Mouse (Mus musculus) left cerebral cortex, postnatal 36 days (tissue): Measurements from ENCODE around the gene Pex3. TPM values are rescaled to one million over a fixed set of nuclear protein-coding genes. Genes with fewer than 3 reads are reported as not detected.

Experiments
- DNase-seq, 2 experiments: peaks; one replicate each; pipeline ENCODE4 v3.0.0; 2021 to 2022; ENCODE audit warnings: low spot score in 2 of 2, mixed read lengths in 1 of 2
- intact Hi-C: fragments of 180-260 bp; cut with DNase I; formaldehyde crosslinking; loops from one replicate; pipeline ENCODE4 v1.15.1; 2025
- total RNA-seq, 2 experiments: library from RNA; stranded (reverse); gene quantifications; 2 replicates each; pipeline ENCODE4 v1.2.3; 2021

Pex3 gene
- 10 to 100 TPM; 25.3 to 27.8 TPM for total RNA-seq

DNA sequence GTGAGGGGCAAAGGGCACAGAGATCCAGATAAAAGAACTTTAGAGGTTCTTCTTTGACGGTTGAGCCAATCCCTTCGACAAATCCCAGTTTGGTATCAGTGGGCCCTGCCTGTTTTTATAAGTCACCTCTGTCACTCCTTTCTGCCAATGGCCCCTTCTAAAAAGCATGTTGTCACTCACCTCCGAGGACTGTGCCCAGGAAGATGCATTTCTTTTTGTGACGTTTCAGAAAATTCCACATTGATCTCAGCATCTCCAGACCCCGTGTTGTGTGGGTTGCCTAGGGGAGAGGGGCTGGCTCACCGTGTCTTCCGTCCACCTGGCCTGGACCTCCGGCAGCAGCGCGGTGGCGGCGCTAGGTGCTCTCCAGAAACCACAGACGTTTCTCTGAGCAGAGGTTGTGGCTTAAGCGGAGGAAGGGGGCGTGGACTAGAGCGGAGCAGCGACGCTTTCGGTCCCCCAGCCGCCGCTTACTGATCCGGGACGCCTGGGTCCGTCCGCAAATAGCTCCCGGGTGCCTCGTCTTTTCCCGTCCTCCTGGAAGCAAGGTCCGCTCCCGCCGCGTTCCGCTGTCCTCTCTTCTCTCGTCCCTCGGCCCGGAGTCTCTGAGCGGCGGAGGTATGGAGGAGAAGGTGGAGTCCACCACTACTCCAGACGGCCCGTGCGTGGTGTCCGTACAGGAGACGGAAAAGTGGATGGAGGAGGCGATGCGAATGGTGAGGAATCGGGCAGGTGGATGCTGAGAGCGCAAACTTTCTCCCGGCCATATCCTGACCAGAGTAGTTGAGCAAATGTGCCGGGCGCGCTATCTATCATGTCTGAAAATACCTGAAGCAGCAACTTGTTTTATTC lies at the start of gene Pex3, which contains the start of gene Adat2:
TSS of gene Pex3 (minus strand) at position 497 of the 852 bp plus-strand sequence.
TSS of gene Adat2 (plus strand) at position 249 of the 852 bp plus-strand sequence.
- intact Hi-C loops: loop anchor here (2.0 to 10.0 kb wide), 3 partner anchors 412 to 642 kb away; no protein-coding TSS in a partner anchor
- DNase-seq: peak; percentile 87 to 90

DNA sequence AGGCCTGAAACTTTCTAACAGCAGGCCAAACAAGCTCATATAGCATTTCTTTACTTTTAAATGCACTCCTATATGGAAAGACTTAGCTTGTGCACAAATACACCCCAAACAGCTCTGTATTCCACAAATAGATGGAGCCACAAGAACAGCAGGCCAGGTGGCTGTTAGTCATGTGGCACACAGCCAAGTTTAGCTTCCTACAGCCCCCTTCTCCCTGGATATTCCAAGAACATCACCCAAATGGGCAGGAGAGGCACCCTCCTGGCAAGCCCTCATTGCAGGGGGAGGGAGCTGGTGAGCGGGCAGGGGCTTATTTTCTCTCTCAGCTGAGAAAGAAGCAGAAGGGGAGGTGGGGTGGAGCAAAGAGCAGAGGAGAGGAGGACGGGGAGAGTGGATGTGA lies 48.0 kb upstream of the Pex3 start:
- intact Hi-C loops: no loop called here
- DNase-seq: peak; percentile 43 to 46

DNA sequence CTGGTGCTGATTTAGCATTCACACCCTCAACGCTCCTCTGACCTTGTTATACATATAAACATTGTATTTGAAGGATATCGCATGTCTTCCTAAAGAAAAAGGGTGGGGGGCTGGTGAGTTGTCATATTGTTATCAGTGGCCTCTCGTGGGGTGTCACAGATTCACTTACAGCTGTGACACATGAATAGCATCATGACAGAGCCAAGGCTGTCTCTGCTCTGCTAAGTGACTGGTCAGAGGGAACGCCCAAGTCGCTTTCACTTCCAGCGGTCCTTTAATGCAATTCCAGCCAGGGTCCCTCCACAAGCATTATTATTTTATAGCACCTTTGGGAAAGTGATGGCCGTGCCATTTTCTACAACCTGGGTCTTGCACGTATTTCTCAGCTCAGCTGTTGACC lies 44.5 kb upstream of the Pex3 start:
- intact Hi-C loops: no loop called here
- DNase-seq: no peak

DNA sequence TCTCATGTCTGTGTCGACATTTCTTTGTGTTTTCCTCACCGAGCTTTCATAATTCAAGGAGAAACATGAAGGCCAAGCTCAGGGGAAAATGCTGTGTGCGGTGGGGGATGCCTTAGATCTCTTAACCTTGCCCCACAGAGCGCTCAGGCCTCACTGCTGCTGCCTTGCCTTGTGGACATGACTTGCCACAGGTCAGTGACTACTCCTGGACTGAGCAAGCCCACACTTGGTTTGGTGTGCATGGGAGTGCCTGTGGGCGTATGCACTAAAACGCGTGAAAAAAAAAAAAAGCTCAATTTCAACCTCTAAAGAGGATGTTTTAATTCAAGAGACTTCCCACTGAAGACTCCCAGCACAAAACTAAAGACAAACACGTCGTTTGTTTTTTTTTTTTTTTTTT lies 43.9 kb upstream of the Pex3 start:
- intact Hi-C loops: no loop called here
- peak in 1 of 2 experiments; percentile 20 for DNase-seq

DNA sequence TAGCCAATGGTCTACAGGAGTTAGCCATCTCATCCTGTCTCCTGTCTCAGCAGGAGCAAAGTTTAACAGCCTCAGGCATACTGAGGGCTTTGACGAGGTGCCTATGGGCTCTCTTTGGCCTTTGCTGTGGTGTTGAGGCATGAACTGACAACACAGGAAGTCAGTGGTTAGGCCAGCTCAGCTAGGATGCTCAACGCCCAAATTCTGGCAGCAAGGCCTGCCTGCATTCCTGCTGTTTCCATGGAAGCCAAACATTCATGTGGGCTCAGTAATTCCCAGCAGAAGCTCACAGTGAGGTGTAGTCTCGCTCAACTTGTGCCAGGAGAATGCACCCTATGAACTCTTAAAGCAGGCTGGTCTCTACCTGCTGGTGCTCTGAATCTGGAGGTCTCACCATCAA lies 43.1 kb upstream of the Pex3 start:
- DNase-seq: peak; percentile 28 to 38
- intact Hi-C loops: no loop called here

DNA sequence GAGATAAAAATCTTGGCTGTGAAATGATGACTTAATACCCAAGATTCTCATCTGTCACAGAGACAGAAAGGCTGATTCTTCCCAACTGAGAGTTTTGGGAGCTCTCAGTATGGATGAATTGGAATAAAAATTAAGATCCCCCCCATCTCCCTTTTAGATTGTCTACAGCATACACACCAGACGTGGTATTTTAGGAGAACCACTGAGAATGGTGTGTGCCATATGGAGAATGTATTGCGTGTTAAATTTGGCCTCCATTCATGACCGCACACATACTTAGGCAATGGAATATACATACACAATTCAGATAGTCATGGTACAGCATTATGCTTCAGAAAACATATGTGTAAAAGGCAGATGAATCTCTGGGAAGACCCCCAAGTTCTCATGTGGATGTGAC lies 40.6 kb upstream of the Pex3 start:
- DNase-seq: peak in 1 of 2 experiments; percentile 2
- intact Hi-C loops: no loop called here

DNA sequence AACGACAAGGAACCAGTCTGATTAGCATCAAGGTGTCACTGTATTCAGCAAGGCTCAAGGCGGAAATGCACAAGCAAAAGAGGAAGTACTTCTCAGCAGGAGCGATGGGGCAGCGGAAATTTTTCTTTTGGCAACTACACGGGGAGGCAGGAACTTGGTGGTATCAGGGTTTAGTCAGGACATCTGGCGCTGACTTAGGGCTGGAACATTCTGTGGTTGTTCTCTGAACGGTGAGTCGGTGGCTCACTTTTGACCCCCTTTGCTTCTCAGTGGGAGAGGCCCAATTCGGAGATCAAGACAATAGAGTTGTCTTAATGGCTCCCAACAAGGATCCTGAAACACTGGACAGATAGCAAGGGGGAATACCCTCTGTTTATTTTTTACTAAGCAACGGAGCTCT lies 39.3 kb upstream of the Pex3 start:
- intact Hi-C loops: no loop called here
- no peak for DNase-seq

DNA sequence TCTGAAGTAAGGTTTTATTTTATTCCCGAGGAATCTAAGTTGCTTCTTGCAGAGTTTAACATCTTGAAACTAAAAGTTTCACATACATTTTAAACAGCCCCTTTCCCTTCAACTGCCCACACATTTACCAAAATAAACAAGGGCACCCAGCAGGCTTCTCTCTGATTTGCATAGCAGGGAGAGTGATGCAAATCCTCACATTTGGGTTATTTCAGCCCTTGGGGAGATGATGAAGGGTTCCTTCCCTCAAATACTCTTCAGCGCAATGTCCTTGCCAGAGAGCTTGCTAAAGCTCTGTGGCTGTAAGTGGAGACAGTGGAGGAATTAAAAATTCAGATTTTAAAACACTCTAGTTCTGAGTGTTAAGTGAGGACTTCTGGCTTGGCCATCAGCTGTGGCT lies 35.0 kb upstream of the Pex3 start:
- intact Hi-C loops: loop anchor here (5.0 kb wide), 1 partner anchor 194 kb away; no protein-coding TSS in a partner anchor
- DNase-seq: peak in 1 of 2 experiments; percentile 54

DNA sequence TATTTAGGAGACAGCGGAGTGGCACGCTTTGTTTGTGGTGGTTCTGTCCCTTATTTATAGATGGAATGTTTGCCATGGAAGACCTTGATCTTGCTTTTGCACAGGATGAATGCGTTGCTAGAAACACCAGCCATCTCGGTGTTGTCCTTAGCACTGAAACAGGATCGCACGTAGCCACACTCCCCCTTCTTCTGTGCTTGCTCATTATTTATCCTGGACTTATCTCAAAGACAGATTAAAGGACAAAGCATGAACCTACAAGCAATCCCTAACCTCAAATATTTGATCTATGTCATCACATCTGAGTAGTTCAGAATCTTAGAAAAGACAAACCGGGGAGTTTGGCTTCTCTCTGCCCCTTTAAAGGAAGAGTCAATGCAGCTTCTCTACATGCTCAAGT lies 24.2 kb upstream of the Pex3 start:
- no peak for DNase-seq
- intact Hi-C loops: no loop called here

DNA sequence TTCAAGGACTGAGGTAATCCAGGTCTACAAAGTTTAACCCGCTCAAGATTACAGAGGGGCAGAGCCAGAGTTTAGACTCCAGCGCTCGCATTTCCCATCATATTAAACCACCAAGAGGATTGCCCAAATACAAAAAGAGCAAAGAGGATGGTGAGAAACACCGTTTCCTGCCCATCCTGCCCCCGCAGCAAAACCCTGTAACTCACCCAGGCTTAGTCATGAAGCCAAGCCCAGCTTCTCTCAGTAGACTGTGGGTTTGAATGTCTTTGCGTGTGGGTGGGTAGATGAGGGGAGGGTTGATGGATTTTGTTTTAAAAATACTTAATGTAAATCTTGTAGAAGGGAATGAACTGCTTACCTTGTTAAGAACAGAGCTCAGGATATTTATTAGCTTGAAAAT lies 19.5 kb upstream of the Pex3 start:
- peak in 1 of 2 experiments; percentile 26 for DNase-seq
- intact Hi-C loops: no loop called here

DNA sequence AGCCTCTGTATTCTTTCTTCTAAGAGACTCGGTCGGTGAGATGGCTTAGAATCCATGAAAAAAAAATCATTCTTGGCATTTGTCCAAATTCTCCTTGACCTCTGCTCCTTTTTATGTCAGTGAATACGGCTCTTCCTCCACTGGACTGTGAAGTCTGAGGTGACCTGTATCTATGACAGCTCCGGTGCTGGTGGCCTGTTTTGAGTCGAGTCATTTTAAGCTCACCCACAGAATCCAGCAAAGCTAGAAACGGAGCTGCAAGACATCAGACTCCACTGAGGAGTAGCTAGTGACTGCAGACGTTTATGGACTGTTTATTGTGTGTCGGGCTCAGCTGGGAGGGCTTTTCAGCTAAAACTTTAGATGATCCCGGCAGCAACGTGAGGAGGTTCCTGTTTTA lies 19.1 kb upstream of the Pex3 start:
- DNase-seq: no peak
- intact Hi-C loops: no loop called here

DNA sequence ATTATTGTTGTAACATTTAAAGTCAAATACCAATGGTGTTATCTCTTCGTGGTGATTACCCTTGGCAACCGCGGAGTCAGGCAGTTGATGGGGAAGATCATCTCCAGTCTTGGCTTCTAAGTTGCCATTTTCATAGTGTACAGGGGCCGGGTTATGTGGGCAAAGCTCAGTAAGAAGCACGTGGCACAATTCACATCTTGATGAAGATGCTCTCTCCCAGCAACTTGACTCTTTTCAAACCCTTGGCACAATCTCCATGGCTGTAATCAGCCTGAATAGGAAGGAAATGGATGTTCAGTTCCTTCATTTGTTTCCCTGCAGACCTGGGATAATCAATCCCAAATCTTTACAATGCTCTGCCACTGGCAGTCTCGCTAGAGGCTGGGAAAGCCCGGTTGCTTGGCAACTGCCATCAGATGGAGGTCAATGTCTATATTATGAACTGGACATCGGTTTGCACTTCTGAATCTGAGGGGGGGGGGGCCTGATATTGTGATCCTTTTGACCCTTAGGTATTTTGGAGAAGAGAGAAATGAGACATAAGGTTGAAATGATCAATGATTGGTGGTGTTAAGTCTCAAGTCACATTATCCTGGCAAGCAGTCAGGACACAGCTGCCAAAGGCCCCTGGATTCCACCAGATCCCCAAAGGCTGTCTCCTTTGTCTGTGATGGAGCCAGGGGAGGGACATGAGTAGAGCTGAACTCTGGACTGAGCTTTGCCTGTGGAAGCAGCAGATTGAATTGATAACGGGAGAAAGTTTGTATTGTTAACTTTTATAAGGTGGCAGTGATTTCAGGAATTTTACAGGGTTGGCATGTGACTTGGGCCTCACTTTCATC lies 18.0 kb upstream of the Pex3 start:
- no peak for DNase-seq
- intact Hi-C loops: no loop called here

DNA sequence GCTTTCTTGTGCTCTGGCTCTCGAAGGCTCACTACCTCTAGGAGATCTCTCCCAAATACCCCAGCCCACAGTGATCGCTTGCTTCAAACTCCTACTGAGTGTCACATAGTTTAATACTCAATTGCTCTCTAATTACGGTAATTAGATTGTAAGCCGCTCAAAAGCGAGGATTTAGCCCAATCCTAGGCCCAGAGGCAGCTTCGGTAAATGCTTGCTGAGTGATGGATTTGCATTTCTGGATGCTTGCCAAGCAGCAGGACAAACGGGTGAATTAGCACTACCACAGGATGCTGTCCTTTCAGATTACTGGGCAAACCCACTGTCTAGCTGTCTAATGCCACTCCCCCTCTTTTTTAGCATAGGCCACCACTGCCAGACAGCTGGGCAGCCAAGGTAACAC lies 16.9 kb upstream of the Pex3 start:
- intact Hi-C loops: loop anchor here (5.0 kb wide), 2 partner anchors 292 to 397 kb away; partner anchors contain the start of gene Hivep2

DNA sequence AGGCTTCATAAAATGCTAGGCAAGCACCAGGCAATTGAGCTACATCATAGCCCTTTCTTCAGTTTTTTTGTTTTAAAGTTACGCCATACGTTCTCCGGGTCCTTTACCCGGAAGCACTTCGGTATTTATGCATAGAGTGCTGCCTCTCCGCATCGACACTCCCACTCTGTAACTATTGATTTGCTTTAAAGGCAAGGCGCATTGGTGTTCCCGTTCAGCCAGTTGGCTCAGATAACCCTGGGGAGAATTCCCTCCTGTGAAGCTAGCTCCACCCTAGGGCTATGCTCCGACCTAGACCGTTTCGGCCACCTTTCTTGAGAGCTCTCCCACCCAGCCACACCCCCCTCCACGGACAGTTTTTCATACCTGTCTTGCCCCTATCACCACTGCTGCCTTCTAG lies 13.5 kb upstream of the Pex3 start:
- DNase-seq: no peak
- intact Hi-C loops: loop anchor here (5.0 kb wide), 2 partner anchors 296 to 401 kb away; partner anchors contain the start of gene Hivep2

More for the DNA sequence above, 16.9 kb upstream of the Pex3 start:
- DNase-seq: no peak

DNA sequence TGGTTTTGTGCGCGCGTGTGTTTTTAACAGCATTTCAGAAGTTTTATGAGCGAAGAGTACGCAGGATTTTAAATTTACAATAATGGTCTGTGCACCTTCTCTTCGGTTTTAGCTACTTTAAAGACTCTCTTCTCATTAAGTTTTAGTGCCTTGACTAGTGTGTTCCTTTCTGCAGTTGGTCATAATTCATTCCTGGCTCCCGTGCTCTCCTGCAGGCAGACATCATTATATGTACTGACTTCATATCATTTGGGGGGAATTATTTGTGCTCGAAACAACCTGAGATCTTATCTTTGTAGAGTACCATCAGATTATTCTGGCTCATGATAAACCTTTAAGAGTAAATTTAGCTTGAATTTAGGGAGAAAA lies 12.1 kb upstream of the Pex3 start:
- intact Hi-C loops: loop anchor here (5.0 kb wide), 2 partner anchors 297 to 402 kb away; partner anchors contain the start of gene Hivep2
- no peak for DNase-seq

DNA sequence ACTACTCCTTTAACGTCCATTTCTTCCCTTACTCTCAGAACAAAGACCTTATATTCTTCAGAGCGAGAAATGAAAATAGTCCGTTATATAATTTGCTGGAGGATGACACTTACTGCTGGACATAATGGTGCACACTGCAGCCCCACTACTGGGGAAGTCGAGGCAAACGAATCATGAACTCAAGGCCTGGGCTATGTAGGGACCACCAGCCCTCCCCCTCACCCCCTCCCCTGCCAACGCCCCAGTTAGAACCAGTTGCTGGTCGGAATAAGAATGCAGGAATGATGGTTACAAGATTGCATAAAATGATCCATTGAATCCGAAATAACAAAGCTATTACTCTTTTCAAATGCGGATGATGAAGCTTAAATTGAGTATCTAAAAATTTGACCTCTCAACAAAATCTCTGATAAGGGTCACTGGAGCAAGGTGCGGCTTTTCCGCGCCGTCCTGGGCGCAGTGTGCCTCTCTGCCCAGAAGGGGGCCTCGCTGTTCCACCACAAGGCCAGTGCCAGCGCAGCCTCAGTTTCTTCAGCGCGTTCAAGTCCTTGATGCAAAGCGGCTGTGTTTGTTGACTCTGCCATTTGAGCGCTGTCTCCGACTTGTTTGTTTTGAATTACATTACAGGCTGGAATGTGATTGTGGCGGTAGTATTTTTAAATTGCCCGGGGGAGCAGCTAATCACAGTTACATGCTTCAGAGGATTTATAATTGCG lies 11.6 kb upstream of the Pex3 start:
- intact Hi-C loops: loop anchor here (5.0 kb wide), 4 partner anchors 298 to 828 kb away; partner anchors contain the start of gene Hivep2
- DNase-seq: peak; percentile 64 to 72

DNA sequence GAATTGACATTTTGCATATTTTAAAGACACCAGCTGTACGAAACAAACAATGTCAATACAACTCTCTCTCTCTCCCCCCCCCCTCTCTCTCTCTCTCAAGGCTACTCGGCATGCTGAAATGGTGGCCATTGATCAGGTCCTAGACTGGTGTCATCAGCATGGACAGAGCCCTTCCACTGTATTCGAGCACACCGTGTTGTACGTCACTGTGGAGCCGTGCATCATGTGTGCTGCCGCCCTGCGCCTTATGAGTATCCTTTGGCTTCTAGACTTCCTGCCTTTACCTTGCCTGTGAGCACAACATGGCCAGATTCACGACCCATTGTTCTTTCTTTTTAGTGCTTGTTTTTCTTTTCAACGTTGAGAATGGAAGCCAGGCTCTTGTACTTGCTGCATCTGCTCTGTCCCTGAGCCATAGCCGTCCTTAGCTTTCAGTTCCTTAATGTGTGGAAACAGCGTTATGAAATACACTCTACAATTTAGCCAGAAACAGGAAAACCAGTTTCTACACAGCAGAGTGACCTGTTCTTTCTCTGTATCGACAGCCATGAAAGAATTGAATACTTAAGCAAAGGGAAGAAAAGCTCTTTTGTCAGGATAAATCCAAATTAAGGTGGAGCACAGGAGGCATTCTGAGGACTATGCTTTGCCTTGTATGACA lies 7.2 kb upstream of the Pex3 start:
- no peak for DNase-seq
- intact Hi-C loops: loop anchor here (5.0 kb wide), 2 partner anchors 762 to 832 kb away; no protein-coding TSS in a partner anchor

DNA sequence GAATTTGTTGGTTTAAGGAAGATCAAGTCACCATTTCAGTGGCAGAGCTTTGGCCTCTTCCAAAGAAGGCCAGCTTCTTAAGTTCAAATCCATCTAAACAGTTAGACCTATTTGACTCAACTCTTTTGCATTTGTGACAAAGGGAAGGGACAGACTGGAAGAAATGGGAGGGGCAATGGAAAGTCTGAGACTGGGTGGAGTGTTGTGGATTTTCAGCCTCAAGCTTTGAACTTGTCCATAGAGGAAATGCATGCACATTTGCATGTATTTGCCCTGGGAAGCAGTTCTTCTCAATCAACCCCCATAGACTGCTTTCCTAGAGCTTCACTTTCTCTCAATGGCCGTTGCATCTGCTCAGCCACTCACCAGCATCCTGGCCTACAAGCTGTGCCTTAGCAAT lies 1.4 kb upstream of the Pex3 start:
- DNase-seq: no peak
- intact Hi-C loops: loop anchor here (10.0 kb wide), 2 partner anchors 560 to 640 kb away; no protein-coding TSS in a partner anchor

DNA sequence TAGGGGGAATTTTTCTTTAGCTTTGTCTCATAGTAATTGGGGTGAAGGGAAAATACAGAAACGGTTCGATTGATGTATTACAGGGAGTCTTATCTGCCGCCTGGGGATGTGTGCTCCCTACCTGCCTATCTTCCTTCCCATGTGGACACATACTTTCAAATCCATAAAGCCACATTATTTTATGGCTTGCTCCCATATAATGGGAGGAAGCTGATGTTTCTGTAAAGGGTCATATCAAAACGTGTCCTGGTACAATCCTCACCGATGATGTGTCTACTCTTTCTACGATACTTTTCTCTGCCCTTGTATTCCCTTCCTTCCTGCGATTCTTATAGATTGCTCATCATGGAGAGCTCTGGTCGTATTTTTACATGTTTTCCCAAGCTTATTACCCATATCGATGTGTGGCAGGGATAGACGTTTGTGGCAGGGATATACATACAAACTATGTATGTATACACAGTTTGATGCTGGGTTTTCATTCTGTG lies 600 bp upstream of the Pex3 start:
- intact Hi-C loops: loop anchor here (2.0 to 10.0 kb wide), 3 partner anchors 411 to 641 kb away; no protein-coding TSS in a partner anchor
- DNase-seq: no peak
